In the genomic region with DNA sequence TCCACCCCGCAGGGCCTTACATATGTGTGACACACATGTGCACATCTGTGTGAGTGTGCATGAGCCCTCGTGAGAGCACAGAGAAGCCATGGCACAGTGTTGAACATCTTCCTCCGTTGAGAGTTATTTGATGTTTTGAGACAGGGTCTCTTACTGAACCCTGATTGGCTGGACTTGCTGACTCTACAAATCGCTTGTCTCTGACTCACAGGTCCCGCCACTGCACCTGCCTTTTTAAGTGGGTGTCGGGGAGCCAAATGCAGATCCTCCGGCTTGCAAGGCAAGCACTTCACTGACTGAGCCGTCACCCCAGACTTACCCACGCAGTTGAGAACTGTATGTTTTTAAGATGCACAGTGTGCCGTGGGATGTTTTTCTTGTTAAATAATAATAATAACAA, we compare ENCODE assay signal across 18 mouse cellular contexts. TPM values are rescaled to one million over a fixed set of nuclear protein-coding genes. Genes with fewer than 3 reads are reported as not detected.
"Had no signal": no experiment of that assay in that cellular context is flagged by ENCODE, and none has a peak within 500 bp of the region (broad histone marks: within the 10 kb centered on the region; RNA-seq: fewer than 3 reads in every experiment).

No protein-coding gene starts in this region.

- ATAC-seq: intestine, embryonic 16.5 days; liver, postnatal 0 days; midbrain, embryonic 13.5 days had no signal

- DNase-seq: kidney, adult 2 months; kidney, postnatal 25 days; layer of hippocampus, adult 9-11 months; layer of hippocampus, postnatal 36 days; liver; liver, embryonic 13.5 days; liver, postnatal 0 days had no signal

RNA-seq across cellular contexts. Expression of gene Padi4, which starts 1.8 kb away (rescaled TPM):
- total RNA-seq: layer of hippocampus, postnatal 36 days; left cerebral cortex, postnatal 25 days had no signal
- polyA plus RNA-seq: limb, embryonic 12.5 days had no signal

RNA-seq across cellular contexts. Expression of gene Padi6, which starts 33.4 kb away (rescaled TPM):
- total RNA-seq: layer of hippocampus, postnatal 36 days; megakaryocyte progenitor cell, adult 5-6 weeks had no signal
- polyA plus RNA-seq: kidney, adult 2 months; kidney, embryonic 16.5 days; limb, embryonic 12.5 days; liver, embryonic 13.5 days; liver, postnatal 0 days; lung, embryonic 16.5 days; midbrain, embryonic 13.5 days; neural tube, embryonic 11.5 days; neural tube, embryonic 15.5 days; stomach, postnatal 0 days had no signal

RNA-seq across cellular contexts. Expression of gene Padi3, which starts 34.6 kb away (rescaled TPM):
- total RNA-seq: layer of hippocampus, postnatal 36 days; left cerebral cortex, adult 8-10 months; left cerebral cortex, postnatal 25 days had no signal
- polyA plus RNA-seq: neural tube, embryonic 11.5 days; neural tube, embryonic 15.5 days had no signal
